Mouse (Mus musculus) midbrain, embryonic 14.5 days (tissue): ENCODE measurements around the gene Nlrp6. TPM values are rescaled to one million over a fixed set of nuclear protein-coding genes. Genes with fewer than 3 reads are reported as not detected.

Experiments
- ATAC-seq: fragments of 200-750 bp; cut with Nextera tagmentation; 2 replicates; pipeline ENCODE4 v1.8.0; 2017; ENCODE audit warnings: moderate number of reproducible peaks, moderate library complexity; ENCODE audit not compliant: low FRiP score, low TSS enrichment
- DNase-seq: peaks from one replicate; pipeline ENCODE4 v3.0.0-alpha.2; 2015
- H3K27ac ChIP-seq: fragments of 300-500 bp; sonication (generic); replicated peaks from 2 replicates; pipeline ENCODE4 v1.5.1; 2014; ENCODE audit warnings: mild to moderate bottlenecking, low read depth, low read length, moderate library complexity
- H3K27me3 ChIP-seq: fragments of 300-500 bp; sonication (generic); 2 replicates; pipeline ENCODE4 v1.6.1; 2014; ENCODE audit warnings: low read length, control low read depth, mixed read lengths; ENCODE audit not compliant: control insufficient read depth, insufficient read depth
- H3K36me3 ChIP-seq: fragments of 300-500 bp; sonication (generic); 2 replicates; pipeline ENCODE4 v1.6.1; 2014; ENCODE audit warnings: low read length, control low read depth; ENCODE audit not compliant: control insufficient read depth, insufficient read depth
- H3K4me1 ChIP-seq: fragments of 300-500 bp; sonication (generic); 2 replicates; pipeline ENCODE4 v1.6.1; 2014; ENCODE audit warnings: mild to moderate bottlenecking, antibody characterized with exemption, low read length, control low read depth; ENCODE audit not compliant: control insufficient read depth, insufficient read depth
- H3K4me2 ChIP-seq: fragments of 300-500 bp; sonication (generic); 2 replicates; pipeline ENCODE4 v1.6.1; 2014; ENCODE audit warnings: mild to moderate bottlenecking, low read length, moderate library complexity
- H3K4me3 ChIP-seq: fragments of 300-500 bp; sonication (generic); replicated peaks from 2 replicates; pipeline ENCODE4 v1.5.1; 2014; ENCODE audit warnings: low read depth, low read length
- H3K9ac ChIP-seq: fragments of 300-500 bp; sonication (generic); replicated peaks from 2 replicates; pipeline ENCODE4 v1.6.1; 2014; ENCODE audit warnings: mild to moderate bottlenecking, low read length, moderate library complexity
- H3K9me3 ChIP-seq: fragments of 300-500 bp; sonication (generic); 2 replicates; pipeline ENCODE4 v1.6.1; 2016; ENCODE audit warnings: low read length, control low read depth, mixed read lengths; ENCODE audit not compliant: control insufficient read depth
- WGBS: fragments of 180-500 bp; shearing (Covaris S2); extraction: QIAGEN DNeasy Blood & Tissue Kit; methylation state at CpG from one replicate; pipeline ENCODE4 v1.1.7; 2014; 5-methylcytosine and 5-hydroxymethylcytosine counted together
- polyA plus RNA-seq: library from polyadenylated mRNA; unstranded; fragments of >200 nt; fragmentation: Nextera tagmentation; extraction: Ambion mirVana; gene quantifications from 2 replicates; pipeline ENCODE4 v1.2.1, GENCODE M21; 2014

Gene Nlrp6
- 0.32 and 0.89 TPM in 2 replicates for polyA plus RNA-seq

DNA sequence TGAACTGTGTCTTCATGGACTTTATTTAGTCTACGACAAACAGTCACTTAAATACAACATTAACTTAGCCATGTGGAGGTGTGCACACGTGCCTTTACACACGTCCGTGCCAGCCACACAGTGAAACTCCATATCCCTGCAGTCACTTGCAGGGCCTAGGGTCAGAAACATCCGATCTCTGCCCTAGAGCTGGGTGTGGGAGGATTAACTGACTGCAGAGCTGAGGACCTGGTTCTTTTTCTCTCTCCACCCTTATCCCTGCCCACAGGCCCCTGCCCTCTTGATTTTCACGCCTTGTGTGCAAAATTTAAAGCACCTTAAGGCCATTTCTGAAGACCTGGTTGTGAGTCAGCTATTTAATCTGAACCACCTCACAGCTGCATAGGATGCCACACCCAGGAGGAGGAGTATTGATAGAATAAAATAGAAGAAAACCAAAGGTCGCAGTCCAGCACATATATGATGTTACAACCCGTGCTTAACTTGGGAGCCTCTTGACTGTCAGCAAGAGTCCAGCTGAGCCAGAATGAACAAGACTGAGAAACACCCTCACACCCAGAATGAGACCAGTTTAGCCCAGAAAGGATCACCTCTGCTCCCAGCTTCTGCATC is at the start of gene Nlrp6:
TSS of gene Nlrp6 (plus strand) at position 485 of the 612 bp plus-strand sequence.
- Histone ChIP-seq H3K4me3 (0 out of 2 replicates have a peak within 1 kb of the TSS, but pooled peaks have one; percentile 40), H3K4me2 (peak within 1 kb of the TSS; percentile 75; the same call in 1 of the 2 replicates), H3K9ac (no peak within 1 kb of the TSS), H3K4me1 (0 out of 2 replicates have a peak, but pooled peaks cover 11% of the 10 kb centered on the region), H3K36me3 (no peaks in the 10 kb centered on the region), H3K27me3 (peaks cover 49% of the 10 kb centered on the region), H3K27ac (no peak within 1 kb of the TSS), H3K9me3 (no peaks in the 10 kb centered on the region)
- ATAC-seq (no peak), DNase-seq (no peak)
- WGBS = 77% methylated on average over 8 of the region's 8 CpGs

GRCm38 (mm10) chr7:140874224-140874623 is 46.5 kb upstream of the Nlrp6 start:
- H3K27ac ChIP-seq = no peak overlapping the region
- no peaks in the 10 kb centered on the region for H3K27me3 ChIP-seq
- ATAC-seq = no peak
- no peak overlapping the region for H3K9ac ChIP-seq
- no peaks in the 10 kb centered on the region for H3K4me1 ChIP-seq
- 93% methylated on average over 4 of the region's 4 CpGs for WGBS
- H3K36me3 ChIP-seq = peaks cover 49% of the 10 kb centered on the region
- no peak overlapping the region for H3K4me2 ChIP-seq
- no peaks in the 10 kb centered on the region for H3K9me3 ChIP-seq
- H3K4me3 ChIP-seq = no peak overlapping the region
- no peak for DNase-seq

GRCm38 (mm10) chr7:140877364-140877763 is 43.3 kb upstream of the Nlrp6 start:
- no peak overlapping the region for H3K27ac ChIP-seq
- WGBS = 91% methylated on average over 6 of the region's 6 CpGs
- H3K4me1 ChIP-seq = peaks cover 8% of the 10 kb centered on the region
- DNase-seq = no peak
- H3K4me2 ChIP-seq = no peak overlapping the region
- no peak overlapping the region for H3K9ac ChIP-seq
- no peaks in the 10 kb centered on the region for H3K9me3 ChIP-seq
- ATAC-seq = no peak
- no peak overlapping the region for H3K4me3 ChIP-seq
- no peaks in the 10 kb centered on the region for H3K27me3 ChIP-seq
- H3K36me3 ChIP-seq = peaks cover 37% of the 10 kb centered on the region

DNA sequence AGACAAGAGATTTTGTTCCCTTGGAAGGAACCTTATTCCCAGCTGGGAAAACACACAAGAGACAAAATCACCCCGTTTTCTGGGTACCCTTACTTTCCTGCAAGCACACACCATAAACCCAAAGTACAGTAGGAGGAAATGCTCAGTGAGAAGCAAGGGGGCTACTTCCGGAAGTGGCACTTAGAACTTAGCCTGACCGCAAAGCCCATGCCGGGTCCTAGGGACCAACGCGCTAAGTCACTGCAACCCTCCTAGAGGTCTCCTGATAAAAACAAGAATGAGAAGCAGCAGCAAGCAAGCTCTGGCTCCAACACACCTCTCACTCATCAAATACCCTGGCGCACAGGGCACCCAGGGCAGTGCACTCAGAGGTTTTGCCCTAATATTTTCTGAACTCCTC is 41.3 kb upstream of the Nlrp6 start:
- Histone ChIP-seq H3K4me3 (no peak overlapping the region), H3K9ac (no peak overlapping the region), H3K27me3 (no peaks in the 10 kb centered on the region), H3K36me3 (peaks cover 30% of the 10 kb centered on the region), H3K27ac (no peak overlapping the region), H3K9me3 (no peaks in the 10 kb centered on the region), H3K4me1 (peaks cover 14% of the 10 kb centered on the region), H3K4me2 (no peak overlapping the region)
- DNase-seq (no peak), ATAC-seq (no peak)
- WGBS = 90% methylated on average over 7 of the region's 7 CpGs

DNA sequence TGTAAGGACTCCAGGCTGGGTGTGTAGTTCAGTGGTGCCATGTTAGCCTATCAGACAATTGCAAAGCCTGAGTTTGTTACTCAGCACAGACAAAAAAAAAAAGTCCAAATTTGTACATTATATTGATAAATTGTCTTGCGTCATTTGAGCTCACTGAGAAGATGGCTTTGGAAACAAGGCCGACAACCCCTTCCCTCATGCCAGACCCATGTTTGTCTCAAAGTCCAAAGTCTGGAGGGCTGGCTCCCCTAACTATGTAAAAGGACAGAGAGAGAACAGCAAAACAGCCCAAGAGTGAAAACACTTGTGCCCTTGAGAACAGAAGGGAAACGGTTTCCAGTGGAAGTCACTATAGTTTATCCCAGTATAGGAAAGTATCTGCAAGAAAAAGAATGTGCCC is 40.3 kb upstream of the Nlrp6 start:
- peaks cover 27% of the 10 kb centered on the region for H3K36me3 ChIP-seq
- H3K27me3 ChIP-seq = no peaks in the 10 kb centered on the region
- peak overlapping the region; percentile 81; the same call in 1 of the 2 replicates for H3K4me3 ChIP-seq
- H3K4me2 ChIP-seq = 0 out of 2 replicates have a peak overlapping the region, but pooled peaks have one; percentile 10
- no peak overlapping the region for H3K27ac ChIP-seq
- 90% methylated on average over 3 of the region's 3 CpGs for WGBS
- peaks cover 14% of the 10 kb centered on the region for H3K4me1 ChIP-seq
- DNase-seq = no peak
- ATAC-seq = no peak
- no peaks in the 10 kb centered on the region for H3K9me3 ChIP-seq
- no peak overlapping the region for H3K9ac ChIP-seq

GRCm38 (mm10) chr7:140880865-140881515 is 39.7 kb upstream of the Nlrp6 start:
- peaks cover 14% of the 10 kb centered on the region for H3K4me1 ChIP-seq
- WGBS = 29% methylated on average over 8 of the region's 8 CpGs
- no peak for ATAC-seq
- H3K4me3 ChIP-seq = peak overlapping the region; percentile 81
- no peak for DNase-seq
- peaks cover 28% of the 10 kb centered on the region for H3K36me3 ChIP-seq
- H3K27ac ChIP-seq = peak overlapping the region; percentile 86; the same call in 1 of the 2 replicates
- H3K9me3 ChIP-seq = no peaks in the 10 kb centered on the region
- peak overlapping the region; percentile 67 for H3K4me2 ChIP-seq
- no peaks in the 10 kb centered on the region for H3K27me3 ChIP-seq
- H3K9ac ChIP-seq = peak overlapping the region; percentile 65

DNA sequence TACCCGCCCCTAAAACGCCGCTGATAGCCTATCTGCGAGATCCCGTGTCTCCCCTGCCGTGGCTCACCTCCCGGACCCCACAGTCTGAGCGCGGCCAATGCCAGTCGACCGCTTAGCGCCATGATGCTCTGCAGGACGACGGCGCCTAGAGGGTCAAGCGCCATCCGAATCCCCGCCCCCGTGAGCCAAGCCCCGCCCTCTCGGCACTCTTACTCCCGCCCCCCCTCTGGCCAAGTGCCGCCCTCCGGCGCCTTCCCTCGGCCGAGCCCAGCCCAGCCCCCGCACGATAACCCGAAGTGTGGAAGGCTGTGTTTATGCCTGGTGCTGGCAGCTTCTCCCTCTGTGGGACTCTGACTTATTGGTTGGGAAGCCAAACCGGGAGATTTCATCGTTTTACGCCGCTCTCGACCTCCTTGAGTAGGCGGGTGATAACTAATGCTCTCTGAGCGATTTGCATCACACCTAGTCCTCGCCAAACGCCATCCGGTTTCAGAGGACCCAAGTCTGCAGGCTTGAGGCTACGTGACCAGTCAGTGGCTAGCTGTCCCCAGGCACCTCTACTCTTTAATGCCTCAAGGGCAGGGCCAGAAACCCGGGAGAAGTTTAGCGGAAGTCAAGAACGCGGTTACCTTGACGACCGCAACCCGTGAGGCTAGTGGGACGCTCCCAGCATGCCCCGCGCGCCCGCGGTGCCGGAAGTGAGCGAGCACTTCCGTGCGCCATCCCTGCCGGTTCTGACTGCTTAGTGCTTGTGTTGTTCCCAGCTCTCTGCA is 38.8 kb upstream of the Nlrp6 start, which contains the start of the genes Psmd13 and Sirt3:
TSS of gene Psmd13 (plus strand) at position 273 of the 773 bp plus-strand sequence.
TSS of gene Sirt3 (minus strand) at position 614 of the 773 bp plus-strand sequence.
- under 1% methylated on average over 59 of the region's 59 CpGs for WGBS
- ATAC-seq (peak; percentile 95), DNase-seq (peak; percentile 98)
- H3K9ac ChIP-seq = peak within 1 kb of the TSS; percentile 75
- peaks cover 28% of the 10 kb centered on the region for H3K36me3 ChIP-seq
- peak within 1 kb of the TSS; percentile 67 for H3K4me2 ChIP-seq
- peaks cover 14% of the 10 kb centered on the region for H3K4me1 ChIP-seq
- peak within 1 kb of the TSS; percentile 81 for H3K4me3 ChIP-seq
- H3K27ac ChIP-seq = peak within 1 kb of the TSS; percentile 86
- H3K27me3 ChIP-seq = no peaks in the 10 kb centered on the region
- no peaks in the 10 kb centered on the region for H3K9me3 ChIP-seq

DNA sequence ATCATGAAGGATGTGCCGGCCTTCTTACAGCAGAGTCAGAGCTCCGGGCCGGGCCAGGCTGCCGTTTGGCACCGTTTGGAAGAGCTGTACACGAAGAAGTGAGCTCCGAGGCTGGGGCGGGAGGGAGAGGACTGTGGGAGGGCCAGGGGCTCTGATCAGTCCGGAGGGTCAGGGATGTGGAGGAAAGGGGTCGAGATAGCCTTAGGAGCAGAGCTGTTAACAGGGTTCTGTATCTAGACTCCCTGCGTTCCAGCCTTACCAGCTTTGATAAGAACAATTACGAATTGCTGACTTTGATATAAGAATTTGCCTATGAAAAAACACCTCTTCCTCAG is 38.3 kb upstream of the Nlrp6 start:
- no peaks in the 10 kb centered on the region for H3K27me3 ChIP-seq
- peak overlapping the region; percentile 67 for H3K4me2 ChIP-seq
- peak overlapping the region; percentile 86 for H3K27ac ChIP-seq
- H3K9ac ChIP-seq = peak overlapping the region; percentile 75
- under 1% methylated on average over 12 of the region's 12 CpGs for WGBS
- H3K4me1 ChIP-seq = peaks cover 14% of the 10 kb centered on the region
- H3K4me3 ChIP-seq = peak overlapping the region; percentile 81
- peaks cover 28% of the 10 kb centered on the region for H3K36me3 ChIP-seq
- no peaks in the 10 kb centered on the region for H3K9me3 ChIP-seq
- DNase-seq (no peak), ATAC-seq (no peak; the same call in 1 of the 2 replicates)
